Mouse (Mus musculus) gastrocnemius, postnatal 36 days (tissue): Measurements from ENCODE around the gene Olfr1386. TPM values are rescaled to one million over a fixed set of nuclear protein-coding genes. Genes with fewer than 3 reads are reported as not detected.
"Not testable (repeated sequence)": the region's sequence is repeated elsewhere in the genome, so short reads cannot be mapped to it uniquely, and the experiment has no call there.

ENCODE experiments used
- DNase-seq, 2 experiments: peaks; one replicate each; pipeline ENCODE4 v3.0.0; 2022
- intact Hi-C: fragments of 180-260 bp; cut with DNase I; formaldehyde crosslinking; loops from one replicate; pipeline ENCODE4 v1.15.1; 2025
- long read RNA-seq, 2 experiments: library from polyadenylated mRNA; stranded (forward); transcript quantifications; one replicate each; pipeline ENCODE4 v2.0.0; 2021
- total RNA-seq, 2 experiments: library from RNA; stranded (reverse); gene quantifications; 2 replicates each; pipeline ENCODE4 v1.2.3; 2021

Gene Olfr1386
- total RNA-seq = not detected
- long read RNA-seq, experiment 1 = 0 reads
- long read RNA-seq, experiment 2 = 0 reads

DNA sequence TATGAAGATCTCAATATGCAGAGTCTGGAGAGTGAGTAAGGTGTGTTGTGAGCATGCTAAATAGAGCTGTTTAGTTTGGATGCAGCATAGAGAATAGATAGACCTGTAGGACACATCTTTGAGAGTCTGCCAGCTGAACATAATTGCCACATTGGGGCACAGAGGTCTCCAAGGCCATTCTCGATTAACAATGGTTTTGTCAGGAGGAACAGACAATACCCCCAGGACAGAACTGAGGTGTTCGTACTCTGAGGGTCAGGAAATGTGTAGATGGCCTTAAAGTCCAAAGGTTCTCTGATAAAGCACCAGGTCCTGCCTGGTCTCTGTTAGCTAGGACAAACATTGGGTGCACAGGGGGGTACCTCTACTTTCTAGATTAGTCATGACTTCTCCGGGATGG is at the start of gene Olfr1386:
Olfr1386 (plus strand) TSS at position 301 of the 400 bp plus-strand sequence.
- DNase-seq, intact Hi-C loops: not testable (repeated sequence)

DNA sequence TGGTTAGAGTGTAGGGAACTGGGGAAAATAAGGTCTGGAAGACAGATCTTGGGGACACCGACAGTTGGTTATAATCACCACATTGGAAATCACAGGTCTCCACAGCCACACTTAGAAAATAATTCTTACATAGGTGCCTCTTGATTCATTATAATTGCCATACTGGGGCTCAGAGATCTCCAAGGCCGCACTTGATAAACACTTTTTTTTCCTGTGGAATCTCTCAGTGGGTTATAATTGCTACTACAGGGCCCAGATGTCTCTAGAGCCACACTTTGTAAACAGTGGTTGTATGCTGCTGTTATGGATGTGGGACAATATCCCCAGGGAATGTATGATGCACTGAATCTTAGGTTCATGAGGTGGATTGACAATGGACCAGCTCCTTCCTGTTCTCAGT is 42.1 kb upstream of the Olfr1386 start, which contains the start of gene Olfr1389:
Olfr1389 (plus strand) TSS at position 301 of the 400 bp plus-strand sequence.
- no peak for DNase-seq
- intact Hi-C loops = no loop called here

DNA sequence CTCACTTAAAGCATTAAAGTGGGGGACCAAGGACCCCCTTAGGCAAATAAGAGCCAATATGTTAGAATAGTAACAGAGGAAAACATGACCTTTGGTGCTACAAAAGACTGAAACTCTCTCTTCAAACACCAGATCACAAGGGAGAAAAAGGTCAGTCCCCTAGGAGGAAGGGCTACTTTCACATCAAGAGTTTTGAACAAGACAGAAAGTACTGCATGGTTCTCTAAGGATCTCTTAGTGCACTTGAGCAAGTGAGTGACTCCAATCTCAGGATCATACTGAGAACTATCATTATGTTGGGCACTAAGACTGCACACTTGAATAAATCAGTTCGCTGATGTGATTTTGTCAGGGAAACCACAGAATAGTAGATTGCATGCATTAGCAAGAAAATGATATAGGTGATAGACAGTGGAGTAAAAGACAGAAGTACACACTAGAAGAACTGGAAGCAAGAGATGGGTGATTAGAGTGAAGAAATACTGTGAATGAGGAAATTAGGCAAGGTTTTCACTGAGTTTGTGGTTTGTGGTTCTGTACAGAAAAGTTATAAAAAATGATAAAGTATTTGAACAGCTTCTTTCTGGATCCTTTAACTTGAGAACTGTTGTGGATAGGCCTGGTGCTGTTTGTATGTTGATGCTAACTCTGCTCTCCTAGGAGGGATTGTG is 39.5 kb upstream of the Olfr1386 start:
- no peak for DNase-seq
- intact Hi-C loops = no loop called here

DNA sequence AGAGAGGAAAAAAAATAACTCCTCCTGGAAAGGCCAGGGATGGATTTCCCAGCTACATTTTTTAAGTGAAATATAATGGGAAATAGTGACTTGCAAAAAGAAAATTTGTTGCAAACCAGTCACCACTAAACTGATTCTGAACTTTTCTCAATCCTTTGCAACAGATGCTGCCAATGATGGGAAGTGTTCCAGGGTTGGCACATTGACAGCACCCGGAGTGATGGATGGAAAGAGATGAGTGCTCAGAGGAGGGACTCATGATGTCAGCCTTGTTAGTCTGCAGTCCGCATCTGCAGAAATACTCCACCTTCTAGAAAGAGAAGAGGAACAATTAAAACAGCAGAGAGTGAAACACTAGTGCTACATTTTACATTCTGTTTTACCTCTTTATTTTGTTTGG is 35.2 kb upstream of the Olfr1386 start:
- no peak for DNase-seq
- intact Hi-C loops = no loop called here

DNA sequence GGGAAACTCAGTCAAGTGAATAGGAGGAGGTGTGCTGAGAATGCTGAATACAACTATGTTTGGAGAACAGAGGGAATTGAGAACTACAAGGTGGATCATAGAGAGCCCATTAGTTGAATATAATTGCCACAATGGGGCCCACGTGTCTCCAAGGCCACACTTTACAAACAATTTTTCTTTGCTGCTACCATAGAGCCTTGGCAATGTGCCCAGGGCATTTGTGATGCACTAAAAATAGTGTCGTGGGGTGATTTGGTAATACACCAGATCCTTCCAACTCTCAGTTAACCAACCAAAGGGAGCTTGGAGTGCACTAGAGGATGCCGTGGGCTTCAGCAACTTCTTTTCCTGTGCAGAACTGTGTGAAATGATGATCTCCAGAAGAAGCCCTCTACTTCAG is 28.4 kb upstream of the Olfr1386 start, which contains the start of gene Olfr1388:
Olfr1388 (plus strand) TSS at position 214 of the 400 bp plus-strand sequence.
- DNase-seq = no peak
- intact Hi-C loops = no loop called here

DNA sequence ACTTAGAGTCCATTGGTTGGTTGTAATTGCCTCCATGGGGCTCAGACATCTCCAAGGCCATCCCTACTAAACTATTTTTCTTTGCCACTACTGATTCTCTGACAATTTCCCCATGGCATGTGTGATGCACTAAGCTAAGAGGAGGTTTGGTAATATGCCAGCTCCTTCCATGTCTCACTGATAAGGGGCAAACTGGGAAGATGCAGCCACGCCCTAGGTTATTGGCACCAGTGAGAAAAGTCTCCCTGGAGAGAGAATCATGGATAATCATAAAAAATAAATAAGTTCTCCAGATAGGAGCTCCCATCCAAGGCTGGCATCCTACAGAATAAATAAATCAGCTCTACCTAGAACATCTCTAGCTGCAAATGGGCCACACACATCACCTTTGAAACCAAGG is 9.8 kb upstream of the Olfr1386 start, which contains the start of gene Olfr1387:
Olfr1387 (plus strand) TSS at position 301 of the 400 bp plus-strand sequence.
- intact Hi-C loops = no loop called here
- DNase-seq = no peak

DNA sequence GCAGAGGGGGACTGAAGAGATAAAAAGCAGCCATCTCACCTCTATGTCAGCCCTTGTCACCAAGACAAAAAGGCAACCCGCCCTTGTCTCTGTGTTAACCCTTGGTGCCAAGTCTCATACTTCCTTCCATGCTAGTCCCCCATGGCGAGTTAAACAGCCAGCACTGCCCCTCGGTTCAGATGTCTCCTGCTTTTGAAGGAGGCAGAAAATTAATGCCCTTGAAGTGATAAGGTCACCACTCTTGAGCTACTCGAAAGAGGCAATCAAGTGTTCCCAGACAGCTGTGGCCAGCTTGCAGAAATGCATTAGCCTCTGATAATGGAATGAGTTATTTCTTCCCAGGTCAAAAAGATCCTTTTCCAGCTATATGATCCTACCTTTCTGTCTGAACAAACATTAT is 21.1 kb downstream of the Olfr1386 start:
- DNase-seq = no peak
- intact Hi-C loops = no loop called here

DNA sequence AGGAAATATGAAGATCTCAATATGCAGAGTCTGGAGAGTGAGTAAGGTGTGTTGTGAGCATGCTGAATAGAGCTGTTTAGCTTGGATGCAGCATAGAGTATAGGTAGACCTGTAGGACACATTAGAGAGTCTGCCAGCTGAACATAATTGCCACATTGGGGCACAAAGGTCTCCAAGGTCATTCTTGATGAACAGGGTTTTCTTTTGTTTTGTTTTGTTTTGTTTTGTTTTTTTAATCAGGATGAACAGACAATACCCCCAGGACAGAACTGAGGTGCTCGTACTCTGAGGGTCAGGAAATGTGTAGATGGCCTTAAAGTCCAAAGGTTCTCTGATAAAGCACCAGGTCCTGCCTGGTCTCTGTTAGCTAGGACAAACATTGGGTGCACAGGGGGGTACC is 23.9 kb downstream of the Olfr1386 start, which contains the start of gene Olfr1385:
Olfr1385 (plus strand) TSS at position 301 of the 400 bp plus-strand sequence.
- intact Hi-C loops, DNase-seq: not testable (repeated sequence)

DNA sequence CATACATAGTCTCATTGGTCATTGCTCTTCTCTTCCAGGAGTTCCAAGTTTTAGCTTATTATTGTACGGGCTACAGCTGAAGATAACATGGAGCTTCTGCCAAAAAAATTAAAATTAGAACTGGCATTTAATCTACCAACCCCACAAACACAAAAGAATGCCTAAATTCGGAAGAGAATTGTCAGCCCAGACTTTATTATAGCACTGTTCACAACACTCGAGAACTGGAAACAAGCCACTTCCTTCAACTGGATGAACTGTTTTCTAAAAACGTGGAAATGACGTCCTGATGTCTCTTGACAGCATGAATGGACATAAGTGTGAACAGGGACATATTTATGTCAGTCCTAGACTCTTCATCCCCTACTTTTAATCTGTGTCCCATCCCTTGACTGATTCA is 53.2 kb downstream of the Olfr1386 start:
- no peak for DNase-seq
- intact Hi-C loops = no loop called here

DNA sequence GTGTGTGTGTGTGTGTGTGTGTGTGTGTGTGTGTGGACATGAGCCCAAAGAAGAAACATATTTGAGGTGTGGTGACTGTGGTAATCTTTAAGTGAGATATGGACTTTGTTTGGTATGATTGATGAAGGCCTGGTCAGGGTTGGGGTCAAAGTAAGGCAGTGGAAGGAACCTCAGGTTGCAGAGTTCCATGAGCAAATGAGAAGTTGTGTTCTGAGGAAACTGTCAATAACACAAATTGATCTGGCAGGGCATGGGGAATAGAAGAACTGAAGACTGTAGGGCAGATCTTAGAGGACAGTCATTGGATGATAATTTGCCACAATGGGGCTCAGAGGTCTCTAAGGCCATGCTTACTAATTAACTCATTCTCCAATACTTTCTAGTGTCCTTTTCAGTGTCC is 54.5 kb downstream of the Olfr1386 start, which contains the start of gene Olfr1383:
Olfr1383 (plus strand) TSS at position 301 of the 400 bp plus-strand sequence.
- intact Hi-C loops = no loop called here
- DNase-seq = no peak

Other genes starting within 250 kb of the Olfr1386 start
- gene Mgat1, start 220.9 kb upstream of the Olfr1386 start, total RNA-seq = 10 to 100 TPM; 41.3 to 41.5 TPM
- not detected for gene Olfr1393, start 186.7 kb upstream of the Olfr1386 start, total RNA-seq
- not detected for gene Olfr1392, start 179.8 kb upstream of the Olfr1386 start, total RNA-seq
- not detected for gene Olfr10, start 160.3 kb upstream of the Olfr1386 start, total RNA-seq
- not detected for gene Olfr1391, start 142.3 kb upstream of the Olfr1386 start, total RNA-seq
- not detected for gene Olfr1390, start 129.9 kb upstream of the Olfr1386 start, total RNA-seq
- gene Olfr1389, start 42.0 kb upstream of the Olfr1386 start, total RNA-seq = not detected
- under 1 TPM in 1 of 2 experiments, not detected in 1; 0.08 TPM for gene Olfr1388, start 28.4 kb upstream of the Olfr1386 start, total RNA-seq
- gene Olfr1387, start 9.7 kb upstream of the Olfr1386 start, total RNA-seq = not detected
- not detected for gene Olfr1385, start 24.0 kb downstream of the Olfr1386 start, total RNA-seq
- gene Olfr1384, start 41.7 kb downstream of the Olfr1386 start, total RNA-seq = not detected
- gene Olfr1383, start 54.6 kb downstream of the Olfr1386 start, total RNA-seq = under 1 TPM in 1 of 2 experiments, not detected in 1; 0.32 TPM
- not detected for gene Olfr1382, start 63.2 kb downstream of the Olfr1386 start, total RNA-seq
- not detected for gene Olfr1381, start 78.4 kb downstream of the Olfr1386 start, total RNA-seq
- not detected for gene Olfr1380, start 91.8 kb downstream of the Olfr1386 start, total RNA-seq
- gene Flt4, start 144.2 kb downstream of the Olfr1386 start, total RNA-seq = 1 to 10 TPM; 1.9 to 2.9 TPM
- gene Scgb3a1, start 198.6 kb downstream of the Olfr1386 start, total RNA-seq = not detected
- 10 to 100 TPM in 1 of 2 experiments, 1 to 10 TPM in 1; 9.7 to 10.5 TPM for gene Cnot6, start 247.7 kb downstream of the Olfr1386 start, total RNA-seq